ENCODE assay signal across 17 mouse cellular contexts in the genomic region with DNA sequence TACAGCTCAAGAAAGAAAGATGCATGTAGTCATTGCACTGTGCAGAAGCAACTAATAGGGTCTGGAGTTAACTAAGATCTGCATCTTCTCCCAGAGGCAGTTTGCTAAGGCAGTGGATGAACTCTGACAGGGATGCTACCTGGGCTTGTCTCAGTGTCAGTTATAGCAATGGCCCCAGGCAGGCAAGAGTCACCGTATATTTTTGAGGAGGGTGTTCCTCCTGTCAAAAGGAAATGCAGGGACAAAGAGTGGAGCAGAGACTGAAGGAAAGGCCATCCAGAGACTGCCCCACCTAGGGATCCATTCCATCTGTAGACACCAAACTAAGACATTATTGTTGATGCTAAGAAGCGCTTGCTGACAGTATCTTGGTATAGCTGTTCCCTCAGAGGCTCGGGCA. TPM values are rescaled to one million over a fixed set of nuclear protein-coding genes. Genes with fewer than 3 reads are reported as not detected.
"Had no signal": no experiment of that assay in that cellular context is flagged by ENCODE, and none has a peak within 500 bp of the region (broad histone marks: within the 10 kb centered on the region; RNA-seq: fewer than 3 reads in every experiment).

No protein-coding gene starts in this region.

- H3K4me1 ChIP-seq: stomach, embryonic 15.5 days had no signal

- H3K9ac ChIP-seq: neural tube, embryonic 13.5 days; neural tube, embryonic 15.5 days; stomach, embryonic 15.5 days had no signal

- H3K36me3 ChIP-seq: neural tube, embryonic 13.5 days; neural tube, embryonic 15.5 days; stomach, embryonic 15.5 days had no signal

- H3K27me3 ChIP-seq: neural tube, embryonic 15.5 days; stomach, embryonic 15.5 days had no signal

- DNase-seq: retina, postnatal 1 day; right cerebral cortex, adult 18-20 months; right cerebral cortex, postnatal 14 days; right cerebral cortex, postnatal 25 days; right cerebral cortex, postnatal 4 days; spleen, adult 18-20 months; thymus, adult 18-20 months; thymus, adult 2 months; thymus, postnatal 14 days; thymus, postnatal 25 days; thymus, postnatal 36 days; thymus, postnatal 4 days had no signal

- H3K9me3 ChIP-seq: neural tube, embryonic 13.5 days; neural tube, embryonic 15.5 days; stomach, embryonic 15.5 days had no signal

- H3K4me2 ChIP-seq: neural tube, embryonic 13.5 days; neural tube, embryonic 15.5 days; stomach, embryonic 15.5 days had no signal

- H3K4me3 ChIP-seq: neural tube, embryonic 13.5 days; neural tube, embryonic 15.5 days; stomach, embryonic 15.5 days had no signal

- H3K27ac ChIP-seq: neural tube, embryonic 13.5 days; neural tube, embryonic 15.5 days; stomach, embryonic 15.5 days; stomach, postnatal 0 days had no signal

RNA-seq across cellular contexts. Expression of gene Myo16, which starts 7.4 kb away (rescaled TPM):
- polyA plus RNA-seq: small intestine, adult 2 months had no signal
